Mouse (Mus musculus) liver, adult 2 months (tissue): ENCODE data around the gene Rab30. TPM values are rescaled to one million over a fixed set of nuclear protein-coding genes. Genes with fewer than 3 reads are reported as not detected.

Experiments used
- DNase-seq: peaks from one replicate; pipeline ENCODE4 v3.0.0-alpha.2; 2011; ENCODE audit warnings: low read depth, low spot score; ENCODE audit errors: extremely low read depth
- H3K27ac ChIP-seq: fragments of 200-500 bp; replicated peaks from 2 replicates; pipeline ENCODE4 v1.5.1; 2012; ENCODE audit warnings: low read depth, mild to moderate bottlenecking, control low read depth, inconsistent platforms, low read length; ENCODE audit not compliant: insufficient read depth
- H3K27me3 ChIP-seq: fragments of 200-500 bp; 2 replicates; pipeline ENCODE4 v1.6.1; 2012; ENCODE audit warnings: mild to moderate bottlenecking, moderate library complexity, low read length, inconsistent platforms; ENCODE audit not compliant: control insufficient read depth, insufficient read depth
- H3K36me3 ChIP-seq: fragments of 200-500 bp; 2 replicates; pipeline ENCODE4 v1.6.1; 2012; ENCODE audit warnings: low read length, inconsistent platforms; ENCODE audit not compliant: control insufficient read depth, insufficient read depth
- H3K4me1 ChIP-seq: fragments of 200-500 bp; 2 replicates; pipeline ENCODE4 v1.6.1; 2011; ENCODE audit warnings: low read length; ENCODE audit not compliant: control insufficient read depth, insufficient read depth
- H3K4me3 ChIP-seq: fragments of 200-500 bp; 2 replicates; pipeline ENCODE4 v1.5.1; 2011; ENCODE audit warnings: low read depth, mild to moderate bottlenecking, control low read depth, low read length, moderate library complexity; ENCODE audit not compliant: insufficient read depth
- H3K79me2 ChIP-seq: fragments of 200-500 bp; 2 replicates; pipeline ENCODE4 v1.6.1; 2012; ENCODE audit warnings: inconsistent platforms, mild to moderate bottlenecking, low read length, moderate library complexity; ENCODE audit not compliant: control insufficient read depth, insufficient read depth
- H3K9ac ChIP-seq: fragments of 200-500 bp; 2 replicates; pipeline ENCODE4 v1.6.1; 2012; ENCODE audit warnings: low read depth, mild to moderate bottlenecking, control low read depth, inconsistent platforms, low read length
- CTCF ChIP-seq: fragments of 200-500 bp; IDR thresholded peaks from 2 replicates; pipeline ENCODE4 v1.5.1; 2011; ENCODE audit warnings: low read depth, low read length, control low read depth
- POLR2A ChIP-seq: fragments of 200-500 bp; IDR thresholded peaks from 2 replicates; pipeline ENCODE4 v1.6.1; 2011; ENCODE audit warnings: low read length, control low read depth; ENCODE audit not compliant: insufficient read depth; ENCODE audit errors: extremely low read depth
- WGBS: fragments of 180-500 bp; shearing (Covaris S2); methylation state at CpG from one replicate; pipeline ENCODE4 v1.1.7; 2018; 5-methylcytosine and 5-hydroxymethylcytosine counted together
- polyA plus RNA-seq: library from polyadenylated mRNA; depleted of rRNA; stranded (reverse); fragments of >200 nt; gene quantifications from 2 replicates; pipeline ENCODE4 v1.2.3, GENCODE M21; 2012; rRNA removed
- total RNA-seq: library from RNA; depleted of rRNA; stranded (reverse); fragments of >200 nt; gene quantifications from 2 replicates; pipeline ENCODE4 v1.2.3, GENCODE M21; 2014; rRNA removed

The Rab30 gene
- total and polyA plus RNA-seq, 2 experiments: 2.9 to 12.1 TPM

DNA sequence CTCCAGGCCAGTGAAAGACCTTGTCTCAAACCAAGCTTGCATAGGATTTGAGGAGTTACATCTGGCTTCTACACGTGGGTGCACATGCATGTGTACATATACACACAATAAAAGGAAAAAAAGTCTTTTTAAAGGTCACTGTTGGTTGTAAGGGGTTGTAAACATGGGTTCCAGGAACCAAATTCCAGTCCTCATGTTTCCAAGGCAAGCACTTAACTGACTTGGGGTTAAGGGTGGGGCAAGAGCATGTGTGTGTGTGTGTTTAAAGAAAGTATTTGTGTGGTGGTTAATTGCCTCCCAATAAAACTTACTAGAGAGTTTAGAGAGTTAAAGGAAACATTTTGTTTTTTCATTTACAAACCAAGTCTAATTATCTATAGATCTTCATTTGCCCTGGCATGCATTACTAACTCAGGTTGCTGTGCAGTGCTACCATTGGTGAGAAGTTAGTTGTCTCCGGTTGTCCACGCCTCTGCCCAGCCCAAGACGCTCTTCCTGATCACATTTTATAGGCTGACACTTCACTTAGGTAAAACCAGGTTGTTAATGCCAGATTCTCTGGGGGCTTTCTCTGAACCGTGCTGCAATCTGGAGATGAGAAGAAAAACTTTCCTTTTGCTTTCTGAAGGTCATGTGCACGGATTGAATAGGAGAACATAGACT, 143.7 kb downstream of the Rab30 start:
- no peak for DNase-seq
- no peak for TF ChIP-seq CTCF
- TF ChIP-seq POLR2A: no peak
- Histone ChIP-seq H3K27me3 (no peaks in the 10 kb centered on the region), H3K27ac (no peak overlapping the region), H3K4me3 (no peak overlapping the region), H3K79me2 (peaks cover 2% of the 10 kb centered on the region; the same call in 1 of the 2 replicates), H3K9ac (no peak overlapping the region), H3K36me3 (no peaks in the 10 kb centered on the region), H3K4me1 (no peaks in the 10 kb centered on the region)
- WGBS: 85% methylated on average over 6 of the region's 6 CpGs

DNA sequence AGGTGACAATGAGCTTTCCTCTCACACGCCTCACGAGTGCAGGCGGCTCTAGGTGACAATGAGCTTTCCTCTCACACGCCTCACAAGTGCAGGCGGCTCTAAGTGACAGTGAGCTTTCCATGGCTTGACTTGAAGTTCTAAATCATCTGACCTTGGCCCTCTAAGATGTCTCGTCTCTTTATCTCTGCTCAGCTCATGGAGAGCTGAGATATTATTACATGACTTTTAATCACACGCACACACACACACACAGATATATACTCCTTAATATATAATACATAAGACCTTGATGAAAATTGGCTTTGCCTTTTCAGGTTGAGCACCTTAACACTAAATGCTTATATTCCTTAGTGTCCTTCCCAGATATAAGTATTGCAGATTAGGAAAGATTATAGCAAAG, 145.4 kb downstream of the Rab30 start:
- Histone ChIP-seq H3K36me3 (no peaks in the 10 kb centered on the region), H3K79me2 (peaks cover 2% of the 10 kb centered on the region; the same call in 1 of the 2 replicates), H3K4me3 (no peak overlapping the region), H3K9ac (no peak overlapping the region), H3K27me3 (no peaks in the 10 kb centered on the region), H3K4me1 (no peaks in the 10 kb centered on the region), H3K27ac (no peak overlapping the region)
- DNase-seq: no peak
- 86% methylated on average over 7 of the region's 7 CpGs for WGBS
- TF ChIP-seq POLR2A (no peak), CTCF (no peak)

DNA sequence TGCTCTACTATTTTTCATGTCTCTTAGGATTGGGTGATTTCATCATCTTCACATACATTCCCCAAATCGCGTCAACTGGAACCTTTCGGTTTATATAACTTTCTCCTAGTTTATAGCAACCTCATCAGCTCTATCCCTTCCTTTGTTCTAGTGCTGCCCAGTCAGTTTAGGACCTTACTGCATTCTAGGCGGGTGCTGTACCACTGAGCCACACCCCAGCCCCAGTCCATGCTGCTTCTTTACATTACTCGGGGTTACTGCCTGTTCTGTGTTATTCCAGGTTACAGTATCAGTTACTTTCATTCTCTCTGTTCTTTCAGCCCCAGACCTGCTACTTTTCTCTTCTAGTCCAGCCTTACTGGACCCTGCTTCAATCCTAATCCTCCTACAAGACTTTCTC, 145.8 kb downstream of the Rab30 start:
- Histone ChIP-seq H3K27ac (no peak overlapping the region), H3K9ac (no peak overlapping the region), H3K36me3 (no peaks in the 10 kb centered on the region), H3K4me1 (no peaks in the 10 kb centered on the region), H3K27me3 (no peaks in the 10 kb centered on the region), H3K4me3 (no peak overlapping the region), H3K79me2 (peaks cover 1% of the 10 kb centered on the region; the same call in 1 of the 2 replicates)
- DNase-seq: no peak
- TF ChIP-seq POLR2A (no peak), CTCF (no peak)
- 93% methylated on average over 5 of the region's 5 CpGs for WGBS

DNA sequence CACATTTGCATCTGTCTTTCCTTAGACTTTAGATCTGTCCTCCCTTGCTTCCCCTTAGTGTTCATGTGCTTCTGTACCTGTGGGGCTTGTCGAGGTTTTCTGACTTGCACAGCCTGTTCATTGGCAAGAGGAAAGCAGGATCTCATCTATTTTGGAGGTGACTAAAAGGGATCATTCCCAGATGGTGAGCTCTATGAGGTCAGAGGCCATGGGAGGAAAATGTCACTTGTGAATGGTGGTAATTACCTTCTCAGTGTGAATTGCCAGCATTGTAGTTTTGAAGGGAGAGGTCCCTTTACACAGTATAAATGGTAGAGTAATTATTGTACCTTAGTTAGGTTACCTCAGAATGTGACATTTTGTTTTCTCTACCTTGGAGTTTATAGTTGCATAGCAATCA, 148.8 kb downstream of the Rab30 start:
- Histone ChIP-seq H3K79me2 (no peaks in the 10 kb centered on the region), H3K27ac (no peak overlapping the region), H3K27me3 (no peaks in the 10 kb centered on the region), H3K4me1 (no peaks in the 10 kb centered on the region), H3K9ac (no peak overlapping the region), H3K4me3 (no peak overlapping the region), H3K36me3 (no peaks in the 10 kb centered on the region)
- TF ChIP-seq POLR2A: no peak
- no peak for TF ChIP-seq CTCF
- 56% methylated on average over 1 of the region's 1 CpGs for WGBS
- no peak for DNase-seq

DNA sequence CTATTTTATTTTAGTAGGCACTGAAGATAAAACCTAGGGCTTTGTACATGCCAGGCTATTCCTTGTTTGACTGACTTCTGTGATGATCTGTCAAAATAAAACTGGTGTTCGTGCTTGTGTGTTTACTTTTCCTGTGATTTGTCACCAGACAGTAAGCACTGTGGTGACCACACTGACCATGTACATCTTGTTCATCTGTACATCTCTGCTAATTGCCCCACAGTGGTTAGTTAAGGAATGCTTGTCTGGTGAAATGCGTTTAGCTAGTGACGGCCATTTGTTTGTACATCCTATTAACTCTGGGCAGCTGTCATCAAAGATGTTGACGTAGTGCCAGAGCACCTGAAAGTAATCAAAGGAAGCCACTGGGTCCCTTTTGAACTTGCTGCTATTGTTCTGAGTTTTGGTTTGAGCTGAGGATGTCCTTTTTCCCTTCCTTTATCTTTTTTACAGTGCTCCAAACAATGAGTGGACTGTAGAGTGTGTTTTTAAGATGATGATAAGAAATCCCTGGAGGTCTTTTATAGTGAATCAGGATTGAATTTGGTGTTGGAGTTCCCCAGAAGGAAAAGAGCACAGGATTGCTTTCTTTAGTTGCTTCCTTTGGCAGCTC, 149.3 kb downstream of the Rab30 start:
- Histone ChIP-seq H3K4me3 (no peak overlapping the region), H3K79me2 (no peaks in the 10 kb centered on the region), H3K27me3 (no peaks in the 10 kb centered on the region), H3K9ac (no peak overlapping the region), H3K36me3 (no peaks in the 10 kb centered on the region), H3K4me1 (no peaks in the 10 kb centered on the region), H3K27ac (no peak overlapping the region)
- DNase-seq: no peak
- WGBS: 17% methylated on average over 4 of the region's 4 CpGs
- TF ChIP-seq CTCF: no peak
- TF ChIP-seq POLR2A: no peak

DNA sequence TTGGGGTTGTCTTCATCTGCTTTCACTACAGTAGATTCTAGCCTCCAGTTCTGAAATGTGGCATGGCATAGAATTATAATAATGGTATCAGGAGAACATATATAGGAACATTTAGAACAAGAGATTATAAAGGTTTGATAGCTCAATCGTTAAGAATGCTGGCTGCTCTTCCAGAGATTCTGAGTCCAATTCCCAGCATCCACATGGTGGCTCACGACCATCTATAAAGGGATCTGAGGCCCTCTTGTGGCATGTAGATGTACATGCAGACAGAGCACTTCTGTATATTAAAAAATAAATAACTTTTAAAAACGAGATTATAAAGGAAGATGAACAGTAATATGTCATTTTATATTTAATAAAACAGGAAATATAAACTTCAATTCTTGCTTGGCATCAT, 152.1 kb downstream of the Rab30 start:
- 26% methylated on average over 3 of the region's 3 CpGs for WGBS
- Histone ChIP-seq H3K9ac (no peak overlapping the region), H3K27ac (no peak overlapping the region), H3K27me3 (no peaks in the 10 kb centered on the region), H3K79me2 (no peaks in the 10 kb centered on the region), H3K36me3 (no peaks in the 10 kb centered on the region), H3K4me3 (no peak overlapping the region), H3K4me1 (no peaks in the 10 kb centered on the region)
- peak; percentile 45 for DNase-seq
- TF ChIP-seq CTCF (no peak; the same call in 1 of the 2 replicates), POLR2A (no peak)

Other genes starting within 250 kb of the Rab30 start
- 13.7 and 18.3 TPM in 2 replicates for gene Ccdc90b, start 180.5 kb upstream of the Rab30 start, total RNA-seq
- 2.3 and 2.7 TPM in 2 replicates for gene Ccdc90b, start 180.5 kb upstream of the Rab30 start, polyA plus RNA-seq
- gene Ankrd42, start 104.5 kb upstream of the Rab30 start, total RNA-seq: 1.1 and 1.3 TPM in 2 replicates
- 0.32 and 0.65 TPM in 2 replicates for gene Ankrd42, start 104.5 kb upstream of the Rab30 start, polyA plus RNA-seq
- 18.7 and 23.7 TPM in 2 replicates for gene Pcf11, start 71.7 kb upstream of the Rab30 start, total RNA-seq
- 6.0 and 7.6 TPM in 2 replicates for gene Pcf11, start 71.7 kb upstream of the Rab30 start, polyA plus RNA-seq
- 0.87 and 1.0 TPM in 2 replicates for gene Ddias, start 132.6 kb downstream of the Rab30 start, total RNA-seq
- gene Ddias, start 132.6 kb downstream of the Rab30 start, polyA plus RNA-seq: 0.06 and 0.21 TPM in 2 replicates
- 6.2 and 6.6 TPM in 2 replicates for gene Prcp, start 132.9 kb downstream of the Rab30 start, total RNA-seq
- 4.2 and 4.6 TPM in 2 replicates for gene Prcp, start 132.9 kb downstream of the Rab30 start, polyA plus RNA-seq